ENCODE assay signal across 20 mouse cellular contexts in the genomic region with DNA sequence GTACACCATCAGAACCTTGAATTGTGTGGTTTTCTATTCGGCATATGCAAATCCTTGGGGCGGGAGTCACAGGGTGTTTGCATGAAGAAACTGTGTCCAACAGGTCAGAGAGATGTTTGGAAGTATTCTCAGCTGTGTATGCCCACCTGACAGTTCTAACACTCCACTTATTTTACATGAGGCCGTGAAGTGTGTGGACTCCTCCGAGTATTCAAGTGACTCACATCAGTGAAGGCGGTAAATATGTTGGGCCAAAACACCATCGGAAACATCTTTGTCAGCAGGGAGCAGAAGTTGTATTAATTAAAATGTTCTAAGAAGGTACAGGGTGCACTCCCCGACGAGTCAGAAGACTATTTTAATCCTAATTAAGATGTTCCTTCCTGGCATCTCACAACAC.
DNase-seq lines count a peak whose midpoint lies in the region; ATAC-seq and TF ChIP-seq lines count a peak whose summit lies in the region.
"Had no signal": no experiment of that assay in that cellular context is flagged by ENCODE, and none has a peak within 500 bp of the region (broad histone marks: within the 10 kb centered on the region; RNA-seq: fewer than 3 reads in every experiment).

No protein-coding gene starts in this region.

- no peak for DNase-seq in frontal cortex, postnatal 10 days (ENCODE audit: low spot score in 2 of 2)
- no peak for DNase-seq in layer of hippocampus, adult 2 months (ENCODE audit: low spot score in 2 of 2)
- no peak for DNase-seq in layer of hippocampus, postnatal 14 days (ENCODE audit: low spot score in 2 of 2)
- peak; percentile 56 for DNase-seq in brain, adult 2 months (ENCODE audit: low read depth, low spot score)
- no peak for DNase-seq in left cerebral cortex, adult 9 months (ENCODE audit: low spot score in 2 of 2)
- DNase-seq: adrenal gland, adult 2 months; adrenal gland, adult 8-10 months; adrenal gland, postnatal 10 days; adrenal gland, postnatal 14 days; adrenal gland, postnatal 25 days; adrenal gland, postnatal 36 days; B cell, adult 2 months; cerebellum, adult 11 months; cerebellum, adult 11-12 months; cerebellum, adult 18-20 months; cerebellum, adult 2 months had no signal

- peak; percentile 56; the same call in 1 of the 2 replicates for ATAC-seq in frontal cortex, adult (ENCODE audit: low TSS enrichment)
- ATAC-seq: activated CD4-positive, CD25-positive, alpha-beta regulatory T cell, adult 4 months; CD4-positive, CD25-positive, alpha-beta regulatory T cell, adult 4 months; Patski had no signal

- TF ChIP-seq CTCF in layer of hippocampus, adult 2 months (conservative IDR thresholded peaks at IDR 0.05) = no peak

- H3K27ac ChIP-seq in layer of hippocampus, adult 2 months = 0 out of 2 replicates have a peak overlapping the region, but pooled peaks have one; percentile 59

- H3K4me3 ChIP-seq in layer of hippocampus, adult 2 months = no peak overlapping the region
